Mouse (Mus musculus) liver, embryonic 12.5 days (tissue): Measurements from ENCODE around the gene Rpl13a. TPM values are rescaled to one million over a fixed set of nuclear protein-coding genes. Genes with fewer than 3 reads are reported as not detected.
A peak's percentile ranks its signal among the peaks of the same experiment; 100 is the strongest.

ENCODE experiments used
- ATAC-seq: fragments of 200-750 bp; cut with Nextera tagmentation; 2 replicates; pipeline ENCODE4 v1.8.0; 2017; ENCODE audit warnings: moderate number of reproducible peaks, mild to moderate bottlenecking, moderate library complexity
- H3K27ac ChIP-seq: fragments of 300-500 bp; sonication (generic); 2 replicates; pipeline ENCODE4 v1.5.1; 2016; ENCODE audit warnings: mild to moderate bottlenecking
- H3K27me3 ChIP-seq: fragments of 300-500 bp; sonication (generic); replicated peaks from 2 replicates; pipeline ENCODE4 v1.6.1; 2016; ENCODE audit warnings: mild to moderate bottlenecking, moderate library complexity
- H3K36me3 ChIP-seq: fragments of 300-500 bp; sonication (generic); 2 replicates; pipeline ENCODE4 v1.6.1; 2016; ENCODE audit warnings: mild to moderate bottlenecking, moderate library complexity
- H3K4me1 ChIP-seq: fragments of 300-500 bp; sonication (generic); 2 replicates; pipeline ENCODE4 v1.6.1; 2016
- H3K4me2 ChIP-seq: fragments of 300-500 bp; sonication (generic); 2 replicates; pipeline ENCODE4 v1.6.1; 2016; ENCODE audit warnings: mild to moderate bottlenecking, moderate library complexity
- H3K4me3 ChIP-seq: fragments of 300-500 bp; sonication (generic); 2 replicates; pipeline ENCODE4 v1.5.1; 2016; ENCODE audit warnings: mild to moderate bottlenecking, moderate library complexity
- H3K9ac ChIP-seq: fragments of 300-500 bp; sonication (generic); 2 replicates; pipeline ENCODE4 v1.6.1; 2016; ENCODE audit warnings: mild to moderate bottlenecking, moderate library complexity
- H3K9me3 ChIP-seq: fragments of 300-500 bp; sonication (generic); replicated peaks from 2 replicates; pipeline ENCODE4 v1.6.1; 2016; ENCODE audit warnings: mild to moderate bottlenecking, moderate library complexity
- WGBS: fragments of 180-500 bp; shearing (Covaris S2); methylation state at CpG from one replicate; pipeline ENCODE4 v1.1.7; 2016; ENCODE audit not compliant: insufficient replicate concordance; 5-methylcytosine and 5-hydroxymethylcytosine counted together
- microRNA counts: library from miRNA; unstranded; fragments of <30 nt; microRNA quantifications from one replicate; lab custom pipeline; 2017
- microRNA-seq: library from miRNA; unstranded; fragments of <30 nt; microRNA quantifications from one replicate; pipeline ENCODE4, GENCODE M21; 2017
- polyA plus RNA-seq: library from polyadenylated mRNA; unstranded; fragments of >200 nt; fragmentation: Nextera tagmentation; extraction: Ambion mirVana; gene quantifications from 2 replicates; pipeline ENCODE4 v1.2.1, GENCODE M21; 2016

Rpl13a gene
- polyA plus RNA-seq, 1 experiment from 2014 or later: 1,134 TPM

- Histone ChIP-seq H3K27ac (no peak overlapping the region), H3K4me3 (no peak overlapping the region), H3K36me3 (peaks cover 41% of the 10 kb centered on the region), H3K9me3 (no peaks in the 10 kb centered on the region), H3K9ac (no peak overlapping the region), H3K4me2 (no peak overlapping the region), H3K27me3 (no peaks in the 10 kb centered on the region), H3K4me1 (peaks cover 35% of the 10 kb centered on the region)
- WGBS: 2% methylated on average over 10 of the region's 10 CpGs
- ATAC-seq: no peak
Observed at GRCm38 (mm10) chr7:45079856-45080255, 48.7 kb downstream of the Rpl13a start.

GRCm38 (mm10) chr7:45078513-45078912 lies 50.0 kb downstream of the Rpl13a start:
- Histone ChIP-seq H3K4me1 (peaks cover 40% of the 10 kb centered on the region), H3K36me3 (peaks cover 48% of the 10 kb centered on the region)

GRCm38 (mm10) chr7:45077829-45078228 lies 50.7 kb downstream of the Rpl13a start:
- Histone ChIP-seq H3K4me2 (no peak overlapping the region), H3K36me3 (peaks cover 48% of the 10 kb centered on the region), H3K9ac (no peak overlapping the region), H3K27ac (no peak overlapping the region), H3K27me3 (no peaks in the 10 kb centered on the region), H3K4me3 (no peak overlapping the region), H3K9me3 (no peaks in the 10 kb centered on the region), H3K4me1 (peaks cover 40% of the 10 kb centered on the region)
- ATAC-seq: no peak
- 84% methylated on average over 2 of the region's 2 CpGs for WGBS

More at GRCm38 (mm10) chr7:45078513-45078912, 50.0 kb downstream of the Rpl13a start:
- Histone ChIP-seq H3K9ac (no peak overlapping the region), H3K4me3 (no peak overlapping the region), H3K4me2 (no peak overlapping the region), H3K27me3 (no peaks in the 10 kb centered on the region), H3K27ac (no peak overlapping the region), H3K9me3 (no peaks in the 10 kb centered on the region)
- no peak for ATAC-seq
- 22% methylated on average over 9 of the region's 9 CpGs for WGBS

- H3K9me3 ChIP-seq: no peaks in the 10 kb centered on the region
- no peak overlapping the region for H3K27ac ChIP-seq
- peaks cover 51% of the 10 kb centered on the region for H3K36me3 ChIP-seq
- peaks cover 40% of the 10 kb centered on the region for H3K4me1 ChIP-seq
- no peak overlapping the region for H3K4me2 ChIP-seq
- WGBS: 82% methylated on average over 14 of the region's 14 CpGs
- H3K4me3 ChIP-seq: no peak overlapping the region
- H3K9ac ChIP-seq: no peak overlapping the region
- no peaks in the 10 kb centered on the region for H3K27me3 ChIP-seq
- ATAC-seq: no peak
Observed at GRCm38 (mm10) chr7:45077322-45077721, 51.2 kb downstream of the Rpl13a start.

GRCm38 (mm10) chr7:45076501-45076900 lies 52.1 kb downstream of the Rpl13a start:
- Histone ChIP-seq H3K9me3 (no peaks in the 10 kb centered on the region), H3K9ac (no peak overlapping the region), H3K4me1 (peaks cover 38% of the 10 kb centered on the region), H3K27ac (no peak overlapping the region), H3K27me3 (no peaks in the 10 kb centered on the region), H3K4me2 (no peak overlapping the region), H3K4me3 (no peak overlapping the region), H3K36me3 (peaks cover 51% of the 10 kb centered on the region)
- no peak for ATAC-seq
- WGBS: 86% methylated on average over 30 of the region's 30 CpGs

MicroRNAs within 50 kb of the gene (microRNA counts, 519-probe panel; counts per million panel counts)
- microRNA mmu-miR-150 (lab: Ali Mortazavi, UCI): 2,401 counts per million, percentile 72 among the panel's probes with 10 or more counts

Small RNA genes within 50 kb of the gene (microRNA-seq; reads per million reads assigned to microRNA genes)
- gene Mir150 (21.4 reads per million, percentile 31 among the genes with 10 or more reads in this experiment), gene Mir5121 (55.9 reads per million, percentile 42 among the genes with 10 or more reads in this experiment), gene Mir7055 (not detected)

Other genes starting within 250 kb of the Rpl13a start
- gene Med25, start 236.0 kb downstream of the Rpl13a start, polyA plus RNA-seq: 60.4 and 61.0 TPM in 2 replicates
- gene Fuz, start 232.7 kb downstream of the Rpl13a start, polyA plus RNA-seq: 9.0 and 11.4 TPM in 2 replicates
- 85.1 and 86.5 TPM in 2 replicates for gene Ap2a1, start 199.3 kb downstream of the Rpl13a start, polyA plus RNA-seq
- gene Tsks, start 185.6 kb downstream of the Rpl13a start, polyA plus RNA-seq: 0.33 TPM in 1 of 2 replicates, not detected in the other
- 4.0 and 4.3 TPM in 2 replicates for gene Cpt1c, start 153.9 kb downstream of the Rpl13a start, polyA plus RNA-seq
- 248 and 262 TPM in 2 replicates for gene Prmt1, start 142.2 kb downstream of the Rpl13a start, polyA plus RNA-seq
- gene Irf3, start 131.1 kb downstream of the Rpl13a start, polyA plus RNA-seq: 50.4 and 55.9 TPM in 2 replicates
- 23.6 and 25.4 TPM in 2 replicates for gene Bcl2l12, start 130.0 kb downstream of the Rpl13a start, polyA plus RNA-seq
- 19.0 and 21.4 TPM in 2 replicates for gene Scaf1, start 112.4 kb downstream of the Rpl13a start, polyA plus RNA-seq
- gene Rras, start 110.8 kb downstream of the Rpl13a start, polyA plus RNA-seq: 13.9 and 15.5 TPM in 2 replicates
- gene Prr12, start 75.9 kb downstream of the Rpl13a start, polyA plus RNA-seq: 3.0 and 4.1 TPM in 2 replicates
- gene Nosip, start 66.3 kb downstream of the Rpl13a start, polyA plus RNA-seq: 31.6 and 38.7 TPM in 2 replicates
- gene Prrg2, start 66.1 kb downstream of the Rpl13a start, polyA plus RNA-seq: 8.5 and 8.6 TPM in 2 replicates
- gene Rcn3, start 36.5 kb downstream of the Rpl13a start, polyA plus RNA-seq: 69.1 and 70.9 TPM in 2 replicates
- gene Fcgrt, start 24.9 kb downstream of the Rpl13a start, polyA plus RNA-seq: 26.6 and 26.9 TPM in 2 replicates
- gene Rps11, start 4.3 kb downstream of the Rpl13a start, polyA plus RNA-seq: 1,421 and 1,491 TPM in 2 replicates
- gene Gm45713, start 7.5 kb upstream of the Rpl13a start, polyA plus RNA-seq: 0.27 and 0.59 TPM in 2 replicates
- gene Flt3l, start 7.7 kb upstream of the Rpl13a start, polyA plus RNA-seq: 5.1 and 5.7 TPM in 2 replicates
- 60.5 and 61.7 TPM in 2 replicates for gene Pih1d1, start 25.5 kb upstream of the Rpl13a start, polyA plus RNA-seq
- gene Aldh16a1, start 25.8 kb upstream of the Rpl13a start, polyA plus RNA-seq: 35.9 and 41.2 TPM in 2 replicates
- gene Slc17a7, start 35.2 kb upstream of the Rpl13a start, polyA plus RNA-seq: not detected in 2 replicates
- gene Gfy, start 50.8 kb upstream of the Rpl13a start, polyA plus RNA-seq: not detected in 2 replicates
- not detected in 2 replicates for gene Pth2, start 52.2 kb upstream of the Rpl13a start, polyA plus RNA-seq
- 0.07 and 0.13 TPM in 2 replicates for gene Ccdc155, start 76.1 kb upstream of the Rpl13a start, polyA plus RNA-seq
- 1.9 and 3.0 TPM in 2 replicates for gene Dkkl1, start 83.4 kb upstream of the Rpl13a start, polyA plus RNA-seq
- gene Tead2, start 87.0 kb upstream of the Rpl13a start, polyA plus RNA-seq: 23.6 and 28.2 TPM in 2 replicates
- gene Cd37, start 110.4 kb upstream of the Rpl13a start, polyA plus RNA-seq: 14.0 and 14.6 TPM in 2 replicates
- gene Slc6a16, start 112.3 kb upstream of the Rpl13a start, polyA plus RNA-seq: not detected in 2 replicates
- gene Slc6a21, start 148.8 kb upstream of the Rpl13a start, polyA plus RNA-seq: not detected in 2 replicates
- gene Trpm4, start 205.0 kb upstream of the Rpl13a start, polyA plus RNA-seq: 1.2 and 2.2 TPM in 2 replicates
- gene Hrc, start 206.5 kb upstream of the Rpl13a start, polyA plus RNA-seq: 0.08 and 0.23 TPM in 2 replicates
- gene Ppfia3, start 238.3 kb upstream of the Rpl13a start, polyA plus RNA-seq: 0.37 and 0.45 TPM in 2 replicates
- 0.38 TPM in 1 of 2 replicates, not detected in the other for gene Lin7b, start 241.8 kb upstream of the Rpl13a start, polyA plus RNA-seq